Mouse (Mus musculus) ES-Bruce4 (cell line): ENCODE results near the gene Tmem168. TPM values are rescaled to one million over a fixed set of nuclear protein-coding genes. Genes with fewer than 3 reads are reported as not detected.

Source experiments
- H3K27ac ChIP-seq: 2 replicates; pipeline ENCODE4 v1.5.1; 2012; ENCODE audit warnings: low read length, inconsistent platforms; ENCODE audit not compliant: insufficient read depth
- H3K27me3 ChIP-seq: 2 replicates; pipeline ENCODE4 v1.6.1; 2012; ENCODE audit warnings: mild to moderate bottlenecking, low read length, inconsistent platforms; ENCODE audit not compliant: control insufficient read depth, poor library complexity, insufficient read depth, severe bottlenecking
- H3K36me3 ChIP-seq: 2 replicates; pipeline ENCODE4 v1.6.1; 2012; ENCODE audit warnings: inconsistent platforms, mild to moderate bottlenecking, low read length, moderate library complexity; ENCODE audit not compliant: control insufficient read depth, poor library complexity, insufficient read depth, severe bottlenecking
- H3K4me1 ChIP-seq: one replicate; pipeline ENCODE4 v1.8.1; 2011; ENCODE audit warnings: low read length; ENCODE audit not compliant: control insufficient read depth, insufficient read depth
- H3K4me3 ChIP-seq: 2 replicates; pipeline ENCODE4 v1.5.1; 2011; ENCODE audit warnings: low read depth, mild to moderate bottlenecking, low read length
- H3K9ac ChIP-seq: 2 replicates; pipeline ENCODE4 v1.6.1; 2012; ENCODE audit warnings: low read depth, mild to moderate bottlenecking, inconsistent platforms; ENCODE audit not compliant: poor library complexity, severe bottlenecking
- H3K9me3 ChIP-seq: replicated peaks from 2 replicates; pipeline ENCODE4 v1.6.1; 2012; ENCODE audit warnings: mild to moderate bottlenecking, low read length, inconsistent platforms; ENCODE audit not compliant: control insufficient read depth, poor library complexity, insufficient read depth, severe bottlenecking
- CTCF ChIP-seq: IDR thresholded peaks from one replicate; pipeline ENCODE4 v1.8.1; 2011; ENCODE audit warnings: low read depth, low read length
- EP300 ChIP-seq: IDR thresholded peaks from 2 replicates; pipeline ENCODE4 v1.6.1; 2011; ENCODE audit warnings: low read depth, low read length; ENCODE audit not compliant: insufficient read depth
- POLR2A ChIP-seq: IDR thresholded peaks from one replicate; pipeline ENCODE4 v1.8.1; 2011; ENCODE audit warnings: low read length; ENCODE audit not compliant: insufficient read depth
- polyA plus RNA-seq: library from polyadenylated mRNA; stranded (reverse); fragments of >200 nt; gene quantifications from 2 replicates; pipeline ENCODE4 v1.2.4, GENCODE M21; 2011; ENCODE audit warnings: low read depth; ENCODE audit not compliant: missing spikeins, insufficient read depth, insufficient read length

Gene Tmem168
- polyA plus RNA-seq, 1 experiment: 28.3 TPM

- Histone ChIP-seq H3K27me3 (no peaks in the 10 kb centered on the region), H3K27ac (no peak overlapping the region), H3K36me3 (no peaks in the 10 kb centered on the region), H3K9me3 (no peaks in the 10 kb centered on the region), H3K4me3 (no peak overlapping the region), H3K4me1 (no peaks in the 10 kb centered on the region), H3K9ac (no peak overlapping the region)
- TF ChIP-seq EP300 (no peak), POLR2A (no peak), CTCF (no peak)
Observed at GRCm38 (mm10) chr6:13610869-13611268, 3.0 kb upstream of the Tmem168 start.

DNA sequence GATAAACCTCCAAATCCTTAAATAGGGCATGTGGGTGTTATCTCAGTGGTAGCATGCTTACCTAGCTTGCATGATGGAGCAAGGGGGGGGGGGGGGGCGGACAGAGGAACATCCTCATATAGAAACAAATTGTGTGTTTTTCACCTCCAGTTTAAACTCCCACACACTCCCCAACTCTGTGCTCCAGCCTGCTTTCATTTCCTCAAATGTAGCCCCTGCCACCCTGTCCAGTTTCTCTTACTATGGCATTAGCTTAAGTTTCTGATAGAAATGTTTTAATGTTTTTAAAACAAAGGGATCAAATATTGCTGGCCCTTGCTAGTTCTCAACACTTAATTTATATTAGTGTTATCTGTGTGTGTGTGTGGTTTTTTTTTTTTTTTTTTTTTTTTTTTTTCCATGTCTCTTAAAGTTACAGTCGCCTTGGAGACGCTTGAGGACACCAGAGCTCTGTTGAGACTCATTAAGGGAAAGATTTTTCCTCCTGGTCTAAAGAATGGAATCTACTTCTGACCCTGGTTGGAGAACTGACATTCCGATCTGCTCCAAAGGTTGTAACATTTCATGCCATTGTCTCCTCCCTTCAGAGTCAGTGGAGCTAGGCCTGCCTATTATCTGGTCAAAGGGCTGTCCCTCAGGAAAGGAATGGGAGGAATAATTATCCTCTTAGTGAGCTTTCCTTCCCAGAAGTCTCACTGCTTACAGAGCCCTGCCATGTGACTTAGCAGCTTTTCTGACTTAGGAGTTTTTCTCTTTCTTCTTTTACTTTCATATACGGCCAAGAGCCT is 1.6 kb upstream of the Tmem168 start:
- Histone ChIP-seq H3K36me3 (no peaks in the 10 kb centered on the region; the same call in 1 of the 2 replicates), H3K4me3 (no peak overlapping the region), H3K9me3 (no peaks in the 10 kb centered on the region), H3K27ac (no peak overlapping the region), H3K9ac (no peak overlapping the region), H3K27me3 (no peaks in the 10 kb centered on the region), H3K4me1 (no peaks in the 10 kb centered on the region)
- TF ChIP-seq EP300 (no peak), POLR2A (no peak)

DNA sequence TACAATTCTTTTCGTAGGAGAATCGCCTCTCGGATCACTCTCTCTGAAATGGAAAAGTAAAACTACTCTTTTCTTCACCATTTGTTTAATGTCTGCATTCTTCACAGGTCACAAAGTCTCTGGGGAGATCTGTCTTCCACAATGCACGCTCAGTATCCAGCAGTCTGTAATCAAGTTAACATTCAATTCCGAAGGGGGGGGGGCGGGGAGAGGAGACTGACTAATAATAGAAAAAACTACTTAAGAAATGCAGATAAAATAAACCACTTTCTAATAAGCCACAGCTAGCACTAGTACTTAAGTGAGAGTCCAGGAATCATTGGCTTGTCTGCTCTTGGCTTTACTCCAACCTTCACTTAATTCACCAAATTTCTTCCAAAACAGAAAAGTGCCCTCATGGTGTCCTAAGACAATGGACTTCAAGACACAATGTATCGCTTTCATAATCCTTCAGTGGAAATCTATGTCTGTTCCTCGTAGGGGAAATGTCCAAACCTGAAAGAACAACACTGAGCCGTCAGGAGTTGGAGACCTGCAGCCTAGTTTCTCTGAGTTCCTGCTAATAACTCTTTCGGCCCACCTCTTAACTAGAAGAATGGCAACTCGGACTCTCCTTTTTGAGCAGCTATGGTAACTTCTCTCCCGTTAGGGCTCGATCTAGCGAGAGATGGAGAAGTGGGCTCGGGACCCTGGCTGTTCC is 829 bp downstream of the Tmem168 start:
- TF ChIP-seq CTCF (no peak), EP300 (no peak), POLR2A (no peak)
- Histone ChIP-seq H3K27ac (no peak overlapping the region), H3K9me3 (no peaks in the 10 kb centered on the region)

DNA sequence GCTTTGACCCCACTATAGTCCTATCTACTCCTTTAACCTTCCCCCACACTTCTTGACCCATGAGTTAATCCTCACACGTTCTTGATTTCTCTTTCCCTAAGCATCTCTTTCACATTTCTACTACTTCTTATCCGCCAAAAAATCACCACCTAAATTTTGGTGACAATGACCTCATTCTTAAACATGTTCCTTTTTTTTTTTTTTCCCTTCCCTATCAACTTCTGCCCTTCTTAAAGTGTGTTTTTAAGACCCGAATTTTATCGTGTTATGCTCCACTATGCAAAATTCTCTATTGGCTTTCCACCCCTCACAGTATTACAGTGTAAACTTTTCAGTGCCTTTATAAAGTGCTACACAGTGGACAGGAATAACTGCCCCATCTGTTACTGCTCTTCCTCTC is 1.5 kb downstream of the Tmem168 start:
- no peaks in the 10 kb centered on the region for H3K4me1 ChIP-seq
- H3K9me3 ChIP-seq: no peaks in the 10 kb centered on the region
- H3K27ac ChIP-seq: no peak overlapping the region
- TF ChIP-seq CTCF (no peak), POLR2A (no peak), EP300 (no peak)
- peaks cover 3% of the 10 kb centered on the region for H3K36me3 ChIP-seq
- H3K9ac ChIP-seq: no peak overlapping the region
- H3K4me3 ChIP-seq: no peak overlapping the region
- no peaks in the 10 kb centered on the region for H3K27me3 ChIP-seq

More for the DNA sequence above, 829 bp downstream of the Tmem168 start:
- Histone ChIP-seq H3K4me1 (no peaks in the 10 kb centered on the region), H3K4me3 (peak overlapping the region; percentile 89), H3K27me3 (no peaks in the 10 kb centered on the region), H3K9ac (peak overlapping the region; percentile 78), H3K36me3 (peaks cover 3% of the 10 kb centered on the region)

DNA sequence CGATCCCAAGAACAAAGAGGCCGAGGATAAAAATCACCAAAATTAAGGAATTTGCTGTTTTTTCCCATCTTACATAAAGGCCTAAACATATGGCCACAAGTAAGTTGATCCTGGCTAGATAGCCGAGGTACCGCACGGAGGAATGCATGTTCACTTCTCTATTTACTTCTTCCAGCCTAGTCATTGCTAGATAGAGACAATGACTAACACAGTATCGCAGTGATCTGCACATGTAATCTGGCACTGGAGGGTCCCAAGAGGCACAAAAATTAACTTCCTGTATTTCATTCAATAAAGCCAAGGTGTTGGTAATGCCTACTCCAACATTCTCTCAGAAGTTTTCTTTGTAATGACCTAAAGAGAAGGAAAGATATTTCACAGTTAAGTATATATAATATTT is 4.8 kb downstream of the Tmem168 start:
- Histone ChIP-seq H3K27ac (no peak overlapping the region), H3K4me3 (no peak overlapping the region), H3K27me3 (no peaks in the 10 kb centered on the region), H3K9me3 (no peaks in the 10 kb centered on the region), H3K36me3 (peaks cover 3% of the 10 kb centered on the region), H3K4me1 (no peaks in the 10 kb centered on the region), H3K9ac (no peak overlapping the region)
- no peak for TF ChIP-seq EP300

GRCm38 (mm10) chr6:13601587-13601986 is 6.3 kb downstream of the Tmem168 start:
- Histone ChIP-seq H3K27me3 (no peaks in the 10 kb centered on the region), H3K4me1 (no peaks in the 10 kb centered on the region), H3K36me3 (peaks cover 3% of the 10 kb centered on the region), H3K9me3 (no peaks in the 10 kb centered on the region), H3K27ac (no peak overlapping the region), H3K4me3 (no peak overlapping the region), H3K9ac (no peak overlapping the region)
- TF ChIP-seq POLR2A (no peak), EP300 (no peak), CTCF (no peak)
